Mouse (Mus musculus): Measurements from ENCODE around the gene Gm17581.

DNA sequence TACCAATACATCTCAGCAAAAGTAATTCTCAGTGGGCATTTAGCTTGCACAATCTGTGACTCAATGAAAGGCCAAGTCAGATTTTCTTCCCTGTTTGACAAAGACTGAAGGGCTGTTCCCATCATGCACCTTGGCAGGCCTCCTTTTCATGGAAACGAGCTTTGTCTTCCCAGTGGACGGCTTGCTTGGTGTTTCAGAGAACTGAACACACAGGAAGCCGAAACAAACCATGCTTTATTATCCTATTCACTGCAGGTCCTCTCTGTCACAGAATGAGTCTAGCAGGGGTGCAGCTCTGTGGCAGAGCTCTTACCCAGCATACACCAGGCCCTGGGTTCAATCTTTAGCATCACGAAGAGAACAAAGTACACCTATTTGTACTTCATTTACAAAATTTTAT, 32.0 kb downstream of the Gm17581 start:
- no peak for TF ChIP-seq CTCF (IDR thresholded peaks at IDR 0.05; ENCODE audit: insufficient read depth, low read length)
- no peak for TF ChIP-seq POLR2A (IDR thresholded peaks at IDR 0.05; ENCODE audit: borderline replicate concordance, extremely low read depth, low read depth, low read length)
